Mouse (Mus musculus) cerebral cortex, adult 2 months (tissue): ENCODE measurements around the gene Olfr585.

Source experiments
- WGBS: fragments of 180-500 bp; shearing (Covaris S2); methylation state at CpG from one replicate; pipeline ENCODE4 v1.1.7; 2018; 5-methylcytosine and 5-hydroxymethylcytosine counted together

Olfr585 gene

DNA sequence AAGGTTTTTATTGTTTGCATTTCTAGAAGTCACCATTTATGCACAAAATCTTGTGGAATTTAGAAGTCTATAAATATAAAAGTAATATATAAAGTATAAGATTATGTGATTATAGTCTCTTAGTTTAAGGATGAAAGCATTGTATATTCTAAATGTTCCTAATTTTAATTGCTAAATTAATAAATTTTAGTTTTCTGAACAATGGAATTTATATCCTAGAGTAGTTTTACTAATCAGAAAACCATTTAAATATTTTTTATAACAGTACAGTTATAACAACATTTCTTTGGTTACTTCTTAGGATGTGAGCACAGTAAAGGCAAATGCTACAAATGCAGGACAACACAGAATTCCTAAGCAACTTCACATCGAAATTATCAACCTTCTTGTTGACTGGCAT is at the start of gene Olfr585:
Gene Olfr585 (plus strand): TSS at position 301 of the 400 bp plus-strand sequence.
- WGBS: 83% methylated on average over 1 of the region's 1 CpGs

- 82% methylated on average over 1 of the region's 1 CpGs for WGBS
Measured at GRCm38 (mm10) chr7:103051000-103051399, 46.5 kb upstream of the Olfr585 start, which contains the start of gene Olfr583. Gene Olfr583, plus strand, starts transcription at chr7:103051300.

GRCm38 (mm10) chr7:103081585-103081984 is 15.9 kb upstream of the Olfr585 start, which contains the start of gene Olfr584:
Gene Olfr584, plus strand, starts transcription at chr7:103081885.
- WGBS: 85% methylated on average over 1 of the region's 1 CpGs

DNA sequence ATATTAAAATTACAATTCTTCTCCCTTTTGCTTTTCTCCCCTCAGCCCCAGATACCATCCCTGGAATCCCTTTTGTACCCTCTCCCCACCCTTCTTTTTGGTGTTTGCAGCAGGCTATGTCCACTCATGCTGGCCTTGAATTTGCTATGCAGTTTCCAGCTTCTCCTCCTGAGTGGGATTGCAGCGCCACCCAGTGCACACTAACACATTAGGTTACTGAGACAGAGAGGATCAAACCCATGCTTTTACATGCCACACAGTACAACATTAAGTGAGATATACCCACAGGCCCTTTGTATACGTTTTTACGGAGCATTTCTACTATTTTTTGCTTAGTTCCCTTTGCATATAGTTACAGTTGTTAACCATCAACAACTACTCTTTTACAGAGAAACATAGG is 21.9 kb downstream of the Olfr585 start:
- WGBS: 60% methylated on average over 3 of the region's 3 CpGs

DNA sequence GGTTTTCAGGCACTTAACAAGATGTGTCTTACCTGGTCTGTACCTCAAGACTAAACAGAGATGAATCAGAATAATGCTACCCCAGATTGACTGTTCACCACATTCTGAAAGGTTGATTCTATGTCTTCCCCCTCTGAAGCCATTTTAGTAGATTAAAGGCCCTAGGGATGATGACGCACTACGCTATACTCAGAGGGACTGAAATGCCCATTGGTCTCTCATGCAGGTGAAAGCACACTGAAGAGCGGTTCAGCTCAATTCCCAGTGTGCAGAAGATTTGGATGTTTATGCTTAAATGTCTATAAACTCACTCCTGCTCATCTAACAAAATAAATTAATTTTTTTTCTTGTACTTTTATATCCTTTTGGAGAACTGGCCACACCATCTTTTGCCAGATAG is 28.0 kb downstream of the Olfr585 start, which contains the start of gene Olfr586:
Gene Olfr586 (minus strand): TSS at position 101 of the 400 bp plus-strand sequence.
- WGBS: 95% methylated on average over 3 of the region's 3 CpGs

- WGBS: 78% methylated on average over 1 of the region's 1 CpGs
Measured at GRCm38 (mm10) chr7:103140579-103140978, 43.1 kb downstream of the Olfr585 start, which contains the start of gene Olfr588-ps1. Gene Olfr588-ps1, plus strand, starts transcription at chr7:103140879.
